Mouse (Mus musculus): ENCODE measurements around the gene Paqr6.
"Not testable (repeated sequence)": the region's sequence is repeated elsewhere in the genome, so short reads cannot be mapped to it uniquely, and the experiment has no call there.

The Paqr6 gene

GRCm38 (mm10) chr3:88366830-88367428, 2.5 kb downstream of the Paqr6 start:
- peak; percentile 36 for DNase-seq (ENCODE audit: low spot score)

GRCm38 (mm10) chr3:88367517-88367916, 3.1 kb downstream of the Paqr6 start:
- not testable (repeated sequence) for DNase-seq (ENCODE audit: low spot score)

GRCm38 (mm10) chr3:88368511-88368910, 4.1 kb downstream of the Paqr6 start:
- DNase-seq (ENCODE audit: low spot score), result not testable (repeated sequence)

GRCm38 (mm10) chr3:88372643-88373042, 8.3 kb downstream of the Paqr6 start, which contains the start of gene Bglap3:
Bglap3 (minus strand) TSS chr3:88372743.
- not testable (repeated sequence) for DNase-seq (ENCODE audit: low spot score)

GRCm38 (mm10) chr3:88375750-88376626, 11.6 kb downstream of the Paqr6 start:
- not testable (repeated sequence) for DNase-seq (ENCODE audit: low spot score)

GRCm38 (mm10) chr3:88376644-88377043, 12.3 kb downstream of the Paqr6 start:
- not testable (repeated sequence) for DNase-seq (ENCODE audit: low spot score)

GRCm38 (mm10) chr3:88378599-88378998, 14.2 kb downstream of the Paqr6 start, which contains the start of gene Bglap2:
Bglap2 (minus strand) TSS chr3:88378699.
- DNase-seq (ENCODE audit: low spot score), result not testable (repeated sequence)

GRCm38 (mm10) chr3:88381389-88382315, 17.3 kb downstream of the Paqr6 start:
- not testable (repeated sequence) for DNase-seq (ENCODE audit: low spot score)

- not testable (repeated sequence) for DNase-seq (ENCODE audit: low spot score)
Observed at GRCm38 (mm10) chr3:88382383-88382782, 18.0 kb downstream of the Paqr6 start.

- no peak for DNase-seq (ENCODE audit: low spot score)
Observed at GRCm38 (mm10) chr3:88384364-88384763, 20.0 kb downstream of the Paqr6 start, which contains the start of gene Bglap. Bglap (minus strand) TSS chr3:88384464.

- DNase-seq (ENCODE audit: low spot score), result no peak
Observed at GRCm38 (mm10) chr3:88393776-88394375, 29.5 kb downstream of the Paqr6 start.

- DNase-seq (ENCODE audit: low spot score), result no peak
Observed at GRCm38 (mm10) chr3:88395288-88395687, 30.9 kb downstream of the Paqr6 start.

- DNase-seq (ENCODE audit: low spot score), result no peak
Observed at GRCm38 (mm10) chr3:88395742-88396141, 31.4 kb downstream of the Paqr6 start.

- DNase-seq (ENCODE audit: low spot score), result no peak
Observed at GRCm38 (mm10) chr3:88398666-88399065, 34.3 kb downstream of the Paqr6 start.

- no peak for DNase-seq (ENCODE audit: low spot score)
Observed at GRCm38 (mm10) chr3:88403522-88404230, 39.3 kb downstream of the Paqr6 start.

- DNase-seq (ENCODE audit: low spot score), result peak; percentile 76
Observed at GRCm38 (mm10) chr3:88407090-88407489, 42.7 kb downstream of the Paqr6 start.

- no peak for DNase-seq (ENCODE audit: low spot score)
Observed at GRCm38 (mm10) chr3:88407529-88407928, 43.1 kb downstream of the Paqr6 start.

GRCm38 (mm10) chr3:88408953-88409352, 44.6 kb downstream of the Paqr6 start:
- DNase-seq (ENCODE audit: low spot score), result no peak

- DNase-seq (ENCODE audit: low spot score), result peak; percentile 95
Observed at GRCm38 (mm10) chr3:88409741-88410644, 45.6 kb downstream of the Paqr6 start, which contains the start of gene Pmf1. Pmf1 (minus strand) TSS chr3:88410331.

- DNase-seq (ENCODE audit: low spot score), result no peak
Observed at GRCm38 (mm10) chr3:88410645-88411031, 46.3 kb downstream of the Paqr6 start.
